Mouse (Mus musculus): ENCODE measurements around the gene Pdzd7. TPM values are rescaled to one million over a fixed set of nuclear protein-coding genes. Genes with fewer than 3 reads are reported as not detected.

Gene Pdzd7
- polyA plus RNA-seq, 1 experiment: not detected

DNA sequence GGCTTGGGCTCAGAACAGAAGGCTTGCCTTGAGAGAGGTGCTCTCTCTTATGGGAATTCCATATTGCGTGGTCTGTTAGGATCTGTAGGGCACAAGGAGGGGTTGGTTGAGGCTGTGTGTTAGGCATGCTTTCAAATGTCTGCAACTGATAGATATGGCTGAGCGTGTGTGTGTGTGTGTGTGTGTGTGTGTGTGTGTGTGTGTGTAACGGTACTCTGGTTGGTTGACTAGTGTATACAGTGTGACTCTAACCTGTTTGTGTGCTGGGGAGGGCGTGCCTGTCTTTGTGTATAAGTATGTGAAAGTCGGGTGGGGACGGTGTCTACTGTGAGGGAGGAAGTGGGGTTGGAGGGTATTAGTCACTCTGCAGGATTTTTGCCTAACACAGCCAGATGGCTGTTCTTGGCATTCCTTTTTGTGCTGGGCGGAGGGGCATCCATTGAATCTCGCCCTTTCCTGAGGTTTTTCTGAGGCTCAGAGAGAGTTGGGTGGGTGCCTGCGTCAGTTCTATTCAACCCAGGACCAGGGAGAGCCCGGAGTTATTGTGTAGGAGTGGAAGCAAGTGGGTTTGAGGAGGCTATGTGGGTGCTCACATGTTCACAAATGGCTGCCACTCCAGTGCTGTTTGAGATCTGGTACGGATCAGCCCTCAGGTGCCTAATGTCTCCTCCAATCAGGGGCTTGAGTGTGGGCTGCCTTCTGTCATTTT is 2.6 kb upstream of the Pdzd7 start:
- TF ChIP-seq GATA1 (IDR thresholded peaks at IDR 0.05; ENCODE audit: low read length): no peak

DNA sequence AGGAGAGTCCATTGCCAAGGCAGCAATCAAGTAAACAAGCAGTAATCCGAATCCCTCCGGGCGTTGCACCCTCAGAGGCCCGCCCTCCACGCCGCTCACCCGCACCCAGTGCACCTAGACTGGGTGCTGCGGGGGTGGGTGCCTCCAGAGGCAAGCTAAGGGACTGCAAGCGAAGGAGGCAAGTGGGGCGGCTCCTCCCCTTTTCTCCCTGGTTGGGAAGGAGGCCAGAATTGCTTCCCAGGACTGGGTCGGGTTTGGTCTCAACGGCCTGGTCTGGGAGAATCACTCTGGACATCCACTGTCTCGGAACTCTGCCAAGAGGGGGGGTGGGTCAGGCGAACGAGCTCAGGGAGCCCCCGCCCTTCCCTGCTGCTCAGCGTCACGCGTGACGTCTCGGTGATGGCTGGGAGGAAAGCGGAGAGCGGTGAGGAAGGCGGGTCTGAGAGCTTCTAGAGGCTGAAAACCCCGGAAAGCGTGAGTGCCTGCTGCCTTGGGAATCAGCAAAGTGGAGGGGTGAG is 2.0 kb upstream of the Pdzd7 start, which contains the start of gene Sfxn3:
Gene Sfxn3, plus strand, starts transcription at position 87 of the 518 bp plus-strand sequence.
- TF ChIP-seq GATA1 (IDR thresholded peaks at IDR 0.05; ENCODE audit: low read length): no peak

DNA sequence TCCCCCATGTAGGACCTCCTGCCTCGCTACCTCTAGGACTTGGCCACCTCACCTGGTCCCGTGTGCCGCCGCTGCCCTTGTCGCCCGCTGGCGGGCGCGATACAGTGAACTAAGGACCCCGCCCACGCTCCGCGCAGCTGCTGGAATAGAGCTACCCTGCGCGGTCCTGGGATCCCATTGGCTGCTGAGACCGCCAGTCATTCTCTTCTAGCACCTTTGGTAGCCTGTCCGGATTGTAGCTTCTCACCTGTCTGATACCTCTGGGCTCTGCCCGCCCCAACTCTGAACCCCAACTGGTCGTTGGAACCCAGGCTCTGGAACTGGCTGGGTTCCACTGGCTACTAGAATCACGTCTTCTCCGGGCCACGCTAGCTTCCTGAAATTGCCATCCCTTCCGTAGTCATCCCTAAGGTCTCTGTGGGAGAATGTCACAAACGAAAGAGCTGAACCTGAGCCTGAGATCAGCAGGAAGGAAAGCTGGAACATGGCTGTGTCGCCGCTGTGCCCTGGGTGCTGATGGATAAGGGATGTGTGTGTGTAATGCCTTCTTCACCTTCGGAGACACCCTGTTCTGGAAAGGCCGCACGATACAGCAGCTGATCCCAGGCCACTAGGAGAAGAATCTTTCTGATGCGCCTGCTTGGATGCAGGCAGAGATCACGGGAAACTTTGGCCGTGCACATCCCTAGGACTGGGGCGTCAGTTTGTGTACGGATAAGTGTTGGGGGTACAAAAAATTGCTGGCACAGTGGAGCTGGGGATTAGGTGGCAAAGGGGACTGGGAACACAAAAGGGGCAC is 1.2 kb upstream of the Pdzd7 start:
- no peak for TF ChIP-seq GATA1 (IDR thresholded peaks at IDR 0.05; ENCODE audit: low read length)

DNA sequence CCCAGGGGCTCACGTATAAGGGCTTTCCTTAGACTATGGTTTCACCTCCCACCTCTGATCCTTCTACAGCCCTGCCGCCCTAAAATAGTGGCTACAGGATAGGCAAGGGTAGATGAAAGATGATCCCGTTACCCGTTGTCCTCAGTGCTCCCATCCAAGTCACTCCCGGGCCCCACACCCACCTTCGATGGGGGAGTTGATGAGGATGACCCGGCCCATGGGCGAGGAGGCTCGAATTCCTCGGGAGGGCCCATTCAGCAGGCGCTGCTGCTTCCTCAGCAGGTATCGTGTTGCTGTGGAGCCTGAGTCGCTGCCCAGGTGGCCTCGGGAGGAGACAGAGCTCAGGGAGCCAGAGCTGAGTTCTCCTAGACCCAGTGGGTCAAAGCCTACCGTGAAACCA is 281 bp downstream of the Pdzd7 start:
- TF ChIP-seq GATA1 (IDR thresholded peaks at IDR 0.05; ENCODE audit: low read length): no peak

DNA sequence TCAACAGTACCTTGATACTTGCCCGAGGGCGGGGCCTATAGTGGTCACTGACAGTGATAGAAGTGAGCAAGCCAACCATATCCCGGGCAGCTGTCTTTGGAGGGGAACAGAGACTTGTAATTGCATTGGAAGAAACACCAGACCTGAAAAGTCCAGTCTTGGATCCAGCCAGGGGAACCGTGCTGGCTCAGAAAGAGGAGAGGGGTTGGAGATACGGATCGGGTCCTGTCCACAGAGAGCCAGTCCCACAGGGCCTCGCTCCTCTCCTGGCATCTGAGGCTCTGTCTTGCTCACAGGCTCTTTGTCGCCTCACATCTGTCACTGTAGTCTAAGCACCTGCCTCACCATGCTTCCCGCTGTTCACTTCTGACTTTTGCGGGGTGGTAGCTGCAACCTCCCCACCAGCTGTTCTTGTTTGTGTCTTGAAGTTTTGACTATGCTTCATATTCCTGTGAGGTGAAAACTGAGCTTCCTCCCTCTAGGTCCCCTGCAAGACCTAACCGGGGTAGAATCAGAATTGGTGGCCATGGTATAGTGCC is 1.1 kb downstream of the Pdzd7 start:
- no peak for TF ChIP-seq GATA1 (IDR thresholded peaks at IDR 0.05; ENCODE audit: low read length)

DNA sequence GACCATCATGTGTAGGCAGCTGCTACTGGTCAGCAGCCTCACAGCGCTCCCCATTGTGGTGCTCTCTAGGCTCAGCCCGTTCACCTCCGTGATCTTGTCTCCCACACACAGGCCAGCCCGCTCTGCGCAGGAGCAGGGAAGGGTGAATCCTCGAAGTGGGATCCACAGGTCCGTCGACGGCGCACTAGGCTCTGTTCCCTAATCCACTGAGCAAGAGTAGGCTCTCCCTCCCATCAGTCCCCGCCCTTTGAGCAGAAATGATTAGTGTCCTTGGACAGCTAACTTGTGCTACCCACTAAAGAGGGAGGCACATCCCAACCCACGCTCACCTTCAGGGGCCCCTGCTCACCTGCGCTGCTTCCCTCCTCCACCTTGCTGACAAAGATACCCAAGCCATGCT is 5.3 kb downstream of the Pdzd7 start:
- no peak for TF ChIP-seq GATA1 (IDR thresholded peaks at IDR 0.05; ENCODE audit: low read length)

DNA sequence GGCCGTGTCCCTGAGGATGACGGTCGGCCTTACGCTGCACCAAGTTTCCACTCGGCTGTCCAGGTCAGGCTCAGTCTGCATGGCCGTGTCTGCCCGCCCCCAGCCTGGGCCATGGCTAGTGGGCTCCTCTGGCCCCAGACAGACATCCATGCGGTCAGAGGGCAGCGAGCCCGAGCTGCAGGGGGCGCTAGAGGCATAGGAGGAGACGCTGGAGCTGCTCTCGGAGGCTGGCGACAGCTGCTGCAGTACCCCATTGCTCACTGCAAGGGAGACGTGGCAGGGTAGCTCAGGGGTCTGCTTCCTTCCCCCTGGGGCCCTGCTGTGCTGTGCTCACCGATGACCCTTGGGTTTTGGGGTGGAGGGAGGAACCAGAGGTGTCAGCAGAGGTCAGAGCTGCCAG is 8.7 kb downstream of the Pdzd7 start:
- no peak for TF ChIP-seq GATA1 (IDR thresholded peaks at IDR 0.05; ENCODE audit: low read length)

DNA sequence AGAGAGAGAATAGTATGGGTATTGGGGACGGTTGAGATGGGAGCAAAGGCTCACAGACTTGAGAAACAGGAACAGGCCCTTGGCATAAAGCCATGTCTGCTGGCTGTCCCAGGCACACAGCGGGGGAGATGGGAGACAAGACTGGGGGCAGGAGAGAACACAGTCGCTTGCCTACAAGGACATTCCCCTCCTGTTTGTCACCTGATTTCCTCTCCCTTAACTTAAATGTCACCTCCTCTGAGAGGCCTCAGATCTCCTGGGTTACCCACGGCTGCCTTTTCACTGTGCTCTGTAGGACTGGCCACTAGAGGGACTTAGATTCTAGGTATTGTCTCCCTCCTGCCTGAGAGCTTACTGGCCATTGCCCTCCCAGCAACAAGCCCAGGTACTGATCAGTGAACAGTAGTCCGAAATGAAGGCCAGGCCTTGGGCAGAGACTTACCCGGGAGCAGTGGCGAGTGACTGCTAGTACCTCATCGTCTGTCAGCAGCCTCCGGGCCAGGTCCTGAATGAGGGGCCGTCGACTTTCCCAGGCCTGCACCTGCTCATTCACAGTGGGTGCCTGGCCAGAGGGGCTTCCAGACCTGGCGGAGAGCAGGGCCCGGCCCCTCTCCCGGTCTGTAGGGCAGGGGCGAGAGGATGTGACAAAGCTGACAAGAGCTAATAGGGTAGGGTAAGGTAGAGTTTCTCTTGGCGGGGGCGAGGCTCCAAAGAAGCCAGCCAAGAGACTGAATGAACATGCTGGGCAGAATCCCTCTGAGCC is 12.8 kb downstream of the Pdzd7 start:
- TF ChIP-seq GATA1 (IDR thresholded peaks at IDR 0.05; ENCODE audit: low read length): no peak

DNA sequence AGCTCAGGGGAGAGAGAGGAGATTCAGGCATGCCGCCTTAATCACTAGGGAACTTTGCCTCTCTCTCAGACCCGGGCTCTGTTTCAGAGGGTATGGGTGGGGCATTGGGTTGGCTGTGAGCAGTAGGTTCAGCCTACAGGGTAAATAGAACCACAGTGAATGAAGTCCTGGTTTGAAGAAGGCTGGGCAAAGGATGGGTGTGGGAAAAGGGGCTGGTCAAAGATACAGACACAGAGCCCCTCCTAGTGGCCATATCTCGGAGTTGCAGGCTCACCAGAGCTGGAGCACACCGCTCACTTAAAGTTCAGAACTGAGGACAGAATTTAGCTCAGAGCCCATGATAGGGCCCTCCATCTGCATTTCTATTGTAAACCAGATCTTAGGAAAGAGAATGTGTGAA is 13.7 kb downstream of the Pdzd7 start:
- no peak for TF ChIP-seq GATA1 (IDR thresholded peaks at IDR 0.05; ENCODE audit: low read length)

DNA sequence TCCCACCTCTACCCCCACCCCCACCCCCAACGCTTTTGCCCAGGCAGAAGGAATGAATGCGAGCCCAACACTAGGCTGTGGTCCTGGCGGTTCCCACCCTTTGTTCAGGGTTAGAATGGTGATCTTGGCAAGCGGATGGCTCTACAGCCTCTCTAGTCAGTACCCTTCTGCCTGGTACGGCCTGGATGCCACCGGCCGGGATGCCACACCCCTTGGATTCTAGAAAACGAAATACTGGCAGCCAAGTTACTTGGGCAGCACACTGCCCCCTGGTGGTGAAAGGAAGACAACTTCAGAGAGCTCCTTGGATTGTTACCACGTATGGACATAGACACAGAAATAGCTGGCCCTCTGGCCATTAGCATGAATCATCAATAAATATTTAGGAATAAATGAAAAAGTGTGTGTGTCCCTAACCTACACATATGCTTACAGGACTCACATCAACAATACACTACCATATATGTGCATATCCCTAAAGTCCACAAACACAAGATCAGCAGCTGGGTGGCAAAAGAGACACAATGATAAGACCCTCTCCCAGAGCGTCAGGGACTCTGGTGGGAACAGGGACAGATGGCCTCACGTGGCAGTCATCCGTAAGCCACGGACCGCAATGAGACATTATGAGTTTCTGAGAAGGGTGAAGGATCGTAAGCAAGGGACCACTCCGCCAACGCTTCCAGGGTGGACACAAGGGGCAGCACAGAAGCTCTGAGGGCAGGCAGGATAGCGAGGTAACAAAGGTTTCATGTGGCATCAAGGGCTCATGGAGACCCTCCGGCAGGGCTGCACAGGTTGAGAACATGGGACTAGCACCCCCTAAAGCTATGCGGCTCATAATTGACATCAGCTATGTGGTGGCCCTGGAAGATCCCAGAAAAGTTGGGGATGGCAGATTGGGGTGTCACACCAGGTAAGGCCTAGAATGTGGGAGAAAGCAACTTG is 14.5 kb downstream of the Pdzd7 start:
- TF ChIP-seq GATA1 (IDR thresholded peaks at IDR 0.05; ENCODE audit: low read length): no peak

DNA sequence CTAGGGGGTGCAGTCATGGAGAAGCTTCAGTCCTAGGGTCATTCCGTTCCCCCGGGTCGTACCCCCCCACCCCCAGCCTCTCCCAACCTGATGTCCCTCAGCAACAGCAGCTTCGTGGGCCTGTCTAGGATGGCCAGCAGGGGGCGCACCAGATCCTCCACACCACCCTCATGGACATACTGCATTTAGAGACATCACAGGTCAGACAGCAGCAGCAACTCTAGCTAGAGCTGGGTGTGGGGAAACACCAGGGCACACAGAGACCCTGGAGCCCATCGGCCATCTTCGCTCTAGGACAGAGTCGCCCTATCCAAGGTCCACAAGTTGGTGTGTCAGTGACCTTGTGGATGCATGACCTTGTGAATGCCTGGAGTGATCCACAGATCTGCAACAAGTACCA is 15.4 kb downstream of the Pdzd7 start:
- TF ChIP-seq GATA1 (IDR thresholded peaks at IDR 0.05; ENCODE audit: low read length): no peak

DNA sequence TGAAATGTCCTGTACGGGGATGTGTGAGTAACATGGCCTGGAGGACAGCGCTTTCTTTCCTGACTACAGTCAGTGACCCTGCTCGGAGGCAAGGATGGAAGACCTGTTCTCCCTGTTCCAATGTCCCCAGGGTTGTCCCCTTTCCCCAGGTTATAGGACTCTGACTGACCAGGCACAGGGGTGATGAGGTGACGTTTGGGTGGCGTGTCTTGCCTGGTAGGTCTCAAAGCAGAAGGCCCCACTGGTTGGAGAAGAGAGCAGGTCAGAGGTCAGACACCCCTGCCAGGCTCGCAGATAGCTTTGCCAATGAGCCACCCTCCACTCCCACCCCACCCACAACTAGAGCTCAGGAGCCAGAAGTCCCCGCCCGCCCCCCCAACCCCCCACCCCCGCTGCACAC is 15.9 kb downstream of the Pdzd7 start:
- TF ChIP-seq GATA1 (IDR thresholded peaks at IDR 0.05; ENCODE audit: low read length): no peak

DNA sequence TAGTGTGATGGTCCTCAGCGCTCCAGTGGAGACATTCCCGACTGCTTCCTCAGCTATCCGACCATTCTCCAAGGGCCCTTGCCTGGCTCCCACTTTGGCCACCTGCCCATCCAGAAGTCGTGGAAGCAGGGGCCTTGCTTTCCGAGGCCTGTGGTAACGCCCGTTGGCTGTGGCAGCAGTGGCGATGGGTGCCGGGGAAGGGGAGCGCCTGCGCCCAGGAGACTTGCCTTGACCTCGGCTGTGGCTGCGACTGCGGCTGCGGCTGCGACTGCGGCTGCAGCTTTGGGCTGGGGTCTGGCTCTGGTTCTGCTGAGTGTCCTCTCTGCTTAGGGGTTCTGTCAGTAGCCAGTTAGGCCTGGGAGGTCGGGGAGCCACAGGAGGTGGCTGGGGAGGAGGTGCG is 16.8 kb downstream of the Pdzd7 start:
- TF ChIP-seq GATA1 (IDR thresholded peaks at IDR 0.05; ENCODE audit: low read length): no peak

DNA sequence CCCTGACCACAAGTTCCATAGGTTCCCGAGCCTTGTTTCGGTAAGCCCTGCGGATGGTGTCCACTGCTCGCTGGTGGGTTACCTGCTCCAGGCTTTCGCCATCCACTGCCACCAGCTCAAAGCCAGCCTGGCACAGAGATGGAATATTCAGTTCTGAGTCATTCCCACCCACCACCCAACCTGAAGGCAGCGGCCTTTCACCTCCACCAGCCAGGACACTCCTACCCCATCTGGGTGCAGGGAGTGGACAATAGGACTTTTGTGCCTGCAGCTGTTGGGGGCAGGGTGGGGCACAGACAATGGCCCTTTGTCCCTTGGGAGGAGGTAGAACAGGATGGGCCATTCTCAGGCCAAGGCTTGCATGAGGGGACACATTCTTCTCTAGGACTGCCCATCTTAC is 17.7 kb downstream of the Pdzd7 start:
- no peak for TF ChIP-seq GATA1 (IDR thresholded peaks at IDR 0.05; ENCODE audit: low read length)

Data from G1E-ER4 (cell line).